Mouse (Mus musculus) limb, embryonic 15.5 days (tissue): ENCODE data around the gene Lrrc37a. TPM values are rescaled to one million over a fixed set of nuclear protein-coding genes. Genes with fewer than 3 reads are reported as not detected.
"Not testable (repeated sequence)": the region's sequence is repeated elsewhere in the genome, so short reads cannot be mapped to it uniquely, and the experiment has no call there.

Source experiments
- ATAC-seq: fragments of 200-750 bp; cut with Nextera tagmentation; 2 replicates; pipeline ENCODE4 v1.8.0; 2017; ENCODE audit warnings: low read depth, moderate TSS enrichment; ENCODE audit not compliant: insufficient number of reproducible peaks, low FRiP score, low TSS enrichment
- H3K27ac ChIP-seq: fragments of 300-500 bp; sonication (generic); 2 replicates; pipeline ENCODE4 v1.5.1; 2015; ENCODE audit warnings: moderate library complexity, mild to moderate bottlenecking, inconsistent platforms
- H3K27me3 ChIP-seq: fragments of 300-500 bp; sonication (generic); 2 replicates; pipeline ENCODE4 v1.6.1; 2015; ENCODE audit warnings: inconsistent platforms
- H3K36me3 ChIP-seq: fragments of 300-500 bp; sonication (generic); 2 replicates; pipeline ENCODE4 v1.6.1; 2015; ENCODE audit warnings: inconsistent platforms
- H3K4me1 ChIP-seq: fragments of 300-500 bp; sonication (generic); 2 replicates; pipeline ENCODE4 v1.6.1; 2015; ENCODE audit warnings: inconsistent platforms
- H3K4me2 ChIP-seq: fragments of 300-500 bp; sonication (generic); 2 replicates; pipeline ENCODE4 v1.6.1; 2015; ENCODE audit warnings: mild to moderate bottlenecking, inconsistent platforms
- H3K4me3 ChIP-seq: fragments of 300-500 bp; sonication (generic); 2 replicates; pipeline ENCODE4 v1.5.1; 2015; ENCODE audit warnings: mild to moderate bottlenecking, inconsistent platforms
- H3K9ac ChIP-seq: fragments of 300-500 bp; sonication (generic); 2 replicates; pipeline ENCODE4 v1.6.1; 2015; ENCODE audit warnings: inconsistent platforms
- H3K9me3 ChIP-seq: fragments of 300-500 bp; sonication (generic); 2 replicates; pipeline ENCODE4 v1.6.1; 2016; ENCODE audit warnings: inconsistent platforms
- WGBS: fragments of 180-500 bp; shearing (Covaris S2); methylation state at CpG from one replicate; pipeline ENCODE4 v1.1.7; 2015; 5-methylcytosine and 5-hydroxymethylcytosine counted together
- polyA plus RNA-seq: library from polyadenylated mRNA; unstranded; fragments of >200 nt; fragmentation: Nextera tagmentation; extraction: Ambion mirVana; gene quantifications from 2 replicates; pipeline ENCODE4 v1.2.1, GENCODE M21; 2015

Gene Lrrc37a
- polyA plus RNA-seq, result not detected in 2 replicates

DNA sequence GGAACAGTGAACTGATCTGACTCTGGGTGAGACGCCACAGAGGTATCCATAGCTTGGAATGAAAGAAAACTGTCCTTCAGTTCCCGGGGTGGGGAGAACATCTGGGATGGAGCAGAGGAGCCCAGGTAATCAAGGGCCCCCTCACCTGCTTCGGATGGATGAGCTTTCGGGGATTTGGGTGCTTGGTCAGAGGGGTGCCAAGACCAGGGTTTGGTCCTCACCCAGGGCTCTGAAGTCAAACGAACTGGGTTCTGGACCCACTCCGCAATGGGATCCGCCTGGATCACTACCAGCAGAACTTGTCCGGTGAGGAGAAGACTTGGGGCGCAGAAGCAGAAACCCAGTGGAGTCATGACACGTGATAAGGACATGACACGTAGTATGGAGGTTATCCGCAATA lies at the start of gene Lrrc37a:
TSS of gene Lrrc37a (minus strand) at position 101 of the 400 bp plus-strand sequence.
- Histone ChIP-seq H3K4me2 (no peak within 1 kb of the TSS), H3K27me3 (no peaks in the 10 kb centered on the region), H3K36me3 (no peaks in the 10 kb centered on the region), H3K27ac (no peak within 1 kb of the TSS), H3K9ac (no peak within 1 kb of the TSS), H3K9me3 (no peaks in the 10 kb centered on the region), H3K4me1 (no peaks in the 10 kb centered on the region), H3K4me3 (no peak within 1 kb of the TSS)
- no peak for ATAC-seq
- 89% methylated on average over 12 of the region's 12 CpGs for WGBS

DNA sequence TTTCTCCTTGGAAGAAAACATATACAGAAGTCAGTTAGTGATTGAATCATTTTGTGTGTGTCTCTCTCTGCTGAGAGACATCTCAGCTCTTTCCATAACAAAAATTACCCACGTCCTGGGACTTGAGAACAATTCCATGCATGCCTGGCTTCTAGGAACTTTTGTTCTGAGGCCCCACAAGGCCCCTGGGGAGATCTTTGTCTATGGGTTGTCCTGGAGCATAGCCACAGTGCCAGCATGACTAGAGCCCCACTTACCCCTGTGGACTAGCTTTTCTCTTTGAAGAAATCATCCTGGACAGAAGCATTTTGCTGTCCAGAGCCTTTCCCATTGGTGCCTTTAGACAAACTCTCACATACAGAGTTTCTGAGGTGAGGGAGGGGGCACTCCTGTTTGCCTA lies 30.6 kb upstream of the Lrrc37a start:
- not testable (repeated sequence) for H3K9me3 ChIP-seq, H3K4me3 ChIP-seq, H3K36me3 ChIP-seq, H3K4me1 ChIP-seq, H3K27me3 ChIP-seq, ATAC-seq, H3K27ac ChIP-seq, H3K9ac ChIP-seq, H3K4me2 ChIP-seq
- WGBS, result 39% methylated on average over 1 of the region's 1 CpGs

DNA sequence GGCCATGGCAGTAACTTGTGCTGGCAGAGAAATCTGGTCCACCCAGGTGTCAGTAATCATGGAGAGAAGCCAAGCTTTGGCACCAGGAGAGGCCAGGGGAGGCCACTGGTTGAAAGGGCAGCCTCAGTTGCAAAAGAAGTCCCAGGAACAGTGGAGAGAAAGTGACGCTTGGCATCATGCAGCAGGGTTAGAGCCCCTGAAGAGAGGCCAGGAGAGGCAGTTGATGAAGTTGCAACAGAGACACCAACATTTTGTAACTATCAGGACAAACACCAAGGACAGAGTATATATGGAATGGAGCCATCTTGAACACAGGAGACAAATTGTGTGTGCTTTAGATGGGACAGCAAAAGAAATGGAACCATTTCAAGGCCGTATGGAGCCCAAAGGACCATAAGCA lies 7.7 kb upstream of the Lrrc37a start:
- Histone ChIP-seq H3K9me3 (no peaks in the 10 kb centered on the region), H3K4me3 (no peak overlapping the region), H3K36me3 (no peaks in the 10 kb centered on the region), H3K4me2 (no peak overlapping the region), H3K27ac (no peak overlapping the region), H3K4me1 (no peaks in the 10 kb centered on the region), H3K27me3 (no peaks in the 10 kb centered on the region), H3K9ac (no peak overlapping the region)
- ATAC-seq, result no peak
- WGBS, result 73% methylated on average over 2 of the region's 2 CpGs

DNA sequence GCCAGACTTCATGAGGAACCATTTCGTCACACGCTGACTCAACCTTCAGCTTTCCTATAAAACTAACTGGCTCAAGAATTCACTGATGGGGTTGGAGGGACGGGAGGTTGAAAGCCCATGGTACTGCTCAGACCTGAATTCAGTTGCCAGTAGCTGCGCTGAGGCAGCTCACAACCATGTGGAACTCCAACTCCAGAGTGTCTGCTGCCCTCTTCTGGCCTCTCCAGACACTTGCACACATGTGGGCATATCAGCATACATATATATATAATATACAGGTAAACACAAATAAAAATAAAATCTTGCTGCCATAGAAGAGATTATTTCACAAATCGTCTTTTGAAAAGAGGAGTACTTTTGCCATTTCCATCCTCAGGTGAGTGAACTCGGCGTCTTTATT lies 40.0 kb downstream of the Lrrc37a start:
- Histone ChIP-seq H3K27ac (no peak overlapping the region), H3K4me1 (no peaks in the 10 kb centered on the region), H3K36me3 (no peaks in the 10 kb centered on the region), H3K9me3 (no peaks in the 10 kb centered on the region), H3K4me2 (no peak overlapping the region), H3K9ac (no peak overlapping the region), H3K4me3 (no peak overlapping the region), H3K27me3 (no peaks in the 10 kb centered on the region)
- 67% methylated on average over 7 of the region's 7 CpGs for WGBS
- ATAC-seq, result no peak

DNA sequence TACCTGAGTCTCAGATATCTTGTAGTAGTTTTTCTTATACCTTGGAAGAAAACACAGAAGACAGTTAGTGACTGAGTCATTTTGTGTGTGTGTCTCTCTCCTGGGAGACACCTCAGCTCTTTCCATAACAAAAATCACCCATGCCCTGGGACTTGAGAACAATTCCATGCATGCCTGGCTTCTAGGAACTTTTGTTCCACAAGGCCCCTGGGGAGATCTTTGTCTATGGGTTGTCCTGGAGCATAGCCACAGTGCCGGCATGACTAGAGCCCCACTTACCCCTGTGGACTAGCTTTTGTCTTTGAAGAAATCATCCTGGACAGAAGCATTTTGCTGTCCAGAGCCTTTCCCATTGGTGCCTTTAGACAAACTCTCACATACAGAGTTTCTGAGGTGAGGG lies 53.3 kb downstream of the Lrrc37a start:
- H3K4me3 ChIP-seq, H3K4me1 ChIP-seq, H3K4me2 ChIP-seq, H3K36me3 ChIP-seq, H3K27me3 ChIP-seq, H3K9ac ChIP-seq, H3K9me3 ChIP-seq, ATAC-seq, H3K27ac ChIP-seq: not testable (repeated sequence)
- WGBS, result 88% methylated on average over 1 of the region's 1 CpGs

DNA sequence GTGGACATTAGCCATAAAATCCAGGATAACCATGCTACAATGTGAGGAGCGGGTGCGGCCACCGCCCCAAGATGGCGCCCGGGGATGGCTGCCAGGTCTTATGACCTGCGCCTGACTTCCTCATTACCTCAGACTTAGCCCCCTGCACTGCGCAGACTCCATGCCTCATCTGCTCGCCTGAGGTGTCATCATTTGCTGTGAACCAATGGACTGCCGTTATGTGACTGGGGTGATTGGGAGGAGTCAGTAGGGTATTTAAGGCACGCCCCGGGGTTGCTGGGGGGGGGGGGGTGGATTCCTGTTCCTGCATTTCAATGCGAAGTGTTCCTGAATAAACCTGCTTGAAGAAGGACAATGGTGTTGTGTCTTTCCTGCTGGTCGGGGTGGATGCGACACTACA lies 54.7 kb downstream of the Lrrc37a start:
- not testable (repeated sequence) for H3K9ac ChIP-seq, H3K36me3 ChIP-seq, H3K4me1 ChIP-seq, H3K4me3 ChIP-seq, ATAC-seq, H3K9me3 ChIP-seq, H3K4me2 ChIP-seq, H3K27me3 ChIP-seq, H3K27ac ChIP-seq
- WGBS, result 91% methylated on average over 14 of the region's 14 CpGs

DNA sequence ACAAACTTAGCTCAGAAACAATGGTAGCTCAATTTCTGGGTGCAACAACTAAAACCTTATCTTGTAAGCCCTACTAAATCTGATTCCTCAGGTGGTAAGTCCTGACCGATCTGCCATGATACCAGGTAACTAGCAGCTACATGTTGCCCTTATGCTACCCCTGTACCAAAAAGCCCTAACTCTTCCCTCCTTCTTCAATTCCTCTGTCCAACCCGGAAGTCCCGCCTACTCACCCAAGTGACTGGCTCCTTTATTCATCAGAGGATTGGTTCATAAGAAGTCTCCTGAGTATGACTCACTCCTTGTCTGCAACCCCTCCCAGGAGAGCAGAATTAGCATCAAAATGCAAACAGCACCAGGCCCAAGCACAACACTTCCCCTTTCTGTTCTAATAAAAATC lies 60.7 kb downstream of the Lrrc37a start:
- H3K4me3 ChIP-seq, result no peak overlapping the region
- no peaks in the 10 kb centered on the region for H3K36me3 ChIP-seq
- H3K27me3 ChIP-seq, result no peaks in the 10 kb centered on the region
- no peak overlapping the region for H3K27ac ChIP-seq
- H3K4me1 ChIP-seq, result no peaks in the 10 kb centered on the region
- ATAC-seq, result no peak
- no peaks in the 10 kb centered on the region for H3K9me3 ChIP-seq
- H3K4me2 ChIP-seq, result no peak overlapping the region
- 92% methylated on average over 3 of the region's 3 CpGs for WGBS
- no peak overlapping the region for H3K9ac ChIP-seq

DNA sequence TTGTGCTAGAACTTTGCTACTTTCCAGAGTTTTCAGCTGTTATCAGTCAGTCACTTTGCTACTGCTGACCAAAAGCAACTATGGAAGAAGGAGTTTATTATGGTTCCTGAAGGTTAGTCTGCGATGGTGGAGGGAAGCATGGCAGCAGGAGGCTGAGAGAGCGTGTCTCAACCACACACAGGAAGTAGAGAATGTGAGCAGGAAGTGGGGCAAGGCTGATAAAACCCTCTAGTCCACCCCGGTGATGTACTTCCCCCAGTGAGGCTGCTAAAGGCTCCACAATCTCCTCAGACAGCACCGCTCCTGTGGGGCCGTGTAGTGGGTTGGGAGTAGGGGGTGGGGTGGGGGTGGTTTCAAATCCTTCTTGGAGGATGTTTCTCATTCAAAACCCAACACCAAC lies 68.1 kb downstream of the Lrrc37a start:
- WGBS, result 81% methylated on average over 5 of the region's 5 CpGs
- no peaks in the 10 kb centered on the region for H3K36me3 ChIP-seq
- H3K9ac ChIP-seq, result no peak overlapping the region
- no peaks in the 10 kb centered on the region for H3K4me1 ChIP-seq
- H3K4me2 ChIP-seq, result no peak overlapping the region
- H3K27me3 ChIP-seq, result no peaks in the 10 kb centered on the region
- H3K9me3 ChIP-seq, result no peaks in the 10 kb centered on the region
- H3K4me3 ChIP-seq, result no peak overlapping the region
- H3K27ac ChIP-seq, result no peak overlapping the region
- ATAC-seq, result no peak

DNA sequence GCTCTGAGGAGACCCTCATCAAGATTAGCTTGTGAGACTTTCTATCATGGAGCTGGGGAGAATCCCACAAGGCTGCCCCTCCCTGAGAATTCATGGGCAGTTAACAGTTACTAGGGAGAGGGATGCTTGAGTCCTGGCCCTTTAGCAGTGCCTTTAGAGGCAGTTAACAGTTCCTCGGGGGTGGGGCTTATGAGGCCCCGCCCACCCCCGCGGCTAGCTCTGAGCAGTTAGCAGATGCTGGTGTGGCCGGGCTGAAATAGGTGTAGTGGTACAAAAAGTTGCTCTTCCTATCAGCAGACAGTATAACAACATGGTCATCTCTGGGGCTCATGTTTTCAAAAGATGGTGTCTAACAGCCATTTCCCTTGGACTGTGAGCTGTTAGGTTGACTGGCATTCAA lies 79.4 kb downstream of the Lrrc37a start:
- Histone ChIP-seq H3K27me3 (no peaks in the 10 kb centered on the region), H3K36me3 (no peaks in the 10 kb centered on the region), H3K4me2 (no peak overlapping the region), H3K9ac (no peak overlapping the region), H3K4me1 (no peaks in the 10 kb centered on the region), H3K27ac (no peak overlapping the region), H3K4me3 (no peak overlapping the region), H3K9me3 (no peaks in the 10 kb centered on the region)
- ATAC-seq, result no peak
- WGBS, result 28% methylated on average over 5 of the region's 5 CpGs

DNA sequence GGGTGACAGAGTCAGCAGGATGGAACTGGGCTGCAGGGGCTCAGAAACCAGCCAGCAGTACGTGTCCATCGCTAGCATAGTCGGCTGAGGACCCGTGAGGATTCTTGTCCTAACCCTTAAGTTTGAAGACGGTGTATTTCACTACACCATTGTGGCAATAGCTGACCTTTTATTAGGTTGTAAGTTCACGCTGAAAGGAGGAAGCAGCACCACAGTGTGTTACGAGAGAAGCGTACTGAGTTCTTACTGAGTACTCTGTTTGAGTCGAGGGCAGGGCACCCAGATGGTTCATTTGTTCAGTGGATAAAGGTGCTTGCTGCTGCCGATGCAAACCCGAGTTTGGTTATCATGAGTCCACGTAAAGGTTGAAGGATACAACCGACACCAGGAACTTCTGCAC lies 84.7 kb downstream of the Lrrc37a start:
- Histone ChIP-seq H3K36me3 (no peaks in the 10 kb centered on the region), H3K9ac (no peak overlapping the region), H3K4me3 (no peak overlapping the region), H3K9me3 (no peaks in the 10 kb centered on the region), H3K4me2 (no peak overlapping the region), H3K27me3 (no peaks in the 10 kb centered on the region), H3K27ac (no peak overlapping the region), H3K4me1 (no peaks in the 10 kb centered on the region)
- ATAC-seq, result no peak
- WGBS, result 78% methylated on average over 13 of the region's 13 CpGs

DNA sequence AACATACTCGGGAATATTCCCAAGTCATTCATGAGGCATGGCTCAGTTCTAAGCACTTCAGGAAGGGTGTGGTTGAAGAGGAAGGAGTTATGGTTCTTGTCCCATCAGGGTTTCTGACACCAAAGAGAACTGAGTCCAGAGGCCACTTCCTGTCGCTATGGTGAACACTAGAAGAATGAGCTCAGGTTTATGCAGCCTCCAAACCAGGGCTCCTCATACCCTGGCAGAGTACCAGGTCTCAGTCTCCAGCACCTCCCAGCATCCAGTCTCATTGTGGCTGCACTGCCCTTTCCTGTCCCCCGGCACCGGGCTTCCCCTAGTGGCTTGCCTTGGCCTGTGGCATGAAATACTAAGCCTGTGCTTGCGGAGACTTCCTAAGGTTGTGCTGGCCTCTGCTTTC lies 85.2 kb downstream of the Lrrc37a start:
- Histone ChIP-seq H3K27me3 (no peaks in the 10 kb centered on the region), H3K4me2 (no peak overlapping the region), H3K9me3 (no peaks in the 10 kb centered on the region), H3K4me3 (no peak overlapping the region), H3K27ac (no peak overlapping the region), H3K4me1 (no peaks in the 10 kb centered on the region), H3K36me3 (no peaks in the 10 kb centered on the region), H3K9ac (no peak overlapping the region)
- 69% methylated on average over 5 of the region's 5 CpGs for WGBS
- no peak for ATAC-seq

DNA sequence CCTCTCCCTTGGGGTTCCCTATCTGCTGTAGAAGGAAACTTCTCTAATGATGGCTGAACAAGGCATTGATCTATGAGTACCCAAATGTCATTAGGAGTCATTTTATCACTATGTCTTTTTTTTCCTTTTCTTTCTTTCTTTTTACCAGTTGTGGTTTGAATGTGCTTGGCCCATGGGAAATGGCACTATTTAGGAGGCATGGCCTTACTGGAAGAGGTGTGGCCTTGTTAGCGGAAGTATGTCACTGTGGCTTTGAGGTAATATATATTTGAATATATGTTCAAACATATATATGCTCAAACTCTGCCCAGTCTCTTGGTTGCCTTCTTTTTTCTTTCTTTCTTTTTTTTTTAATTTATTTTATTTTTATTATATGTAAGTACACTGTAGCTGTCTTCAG lies 90.9 kb downstream of the Lrrc37a start:
- Histone ChIP-seq H3K4me1 (peaks cover 21% of the 10 kb centered on the region), H3K9ac (no peak overlapping the region), H3K4me2 (no peak overlapping the region), H3K9me3 (no peaks in the 10 kb centered on the region), H3K36me3 (no peaks in the 10 kb centered on the region), H3K27ac (no peak overlapping the region), H3K4me3 (no peak overlapping the region; the same call in 1 of the 2 replicates), H3K27me3 (no peaks in the 10 kb centered on the region)
- 90% methylated on average over 1 of the region's 1 CpGs for WGBS
- no peak for ATAC-seq

DNA sequence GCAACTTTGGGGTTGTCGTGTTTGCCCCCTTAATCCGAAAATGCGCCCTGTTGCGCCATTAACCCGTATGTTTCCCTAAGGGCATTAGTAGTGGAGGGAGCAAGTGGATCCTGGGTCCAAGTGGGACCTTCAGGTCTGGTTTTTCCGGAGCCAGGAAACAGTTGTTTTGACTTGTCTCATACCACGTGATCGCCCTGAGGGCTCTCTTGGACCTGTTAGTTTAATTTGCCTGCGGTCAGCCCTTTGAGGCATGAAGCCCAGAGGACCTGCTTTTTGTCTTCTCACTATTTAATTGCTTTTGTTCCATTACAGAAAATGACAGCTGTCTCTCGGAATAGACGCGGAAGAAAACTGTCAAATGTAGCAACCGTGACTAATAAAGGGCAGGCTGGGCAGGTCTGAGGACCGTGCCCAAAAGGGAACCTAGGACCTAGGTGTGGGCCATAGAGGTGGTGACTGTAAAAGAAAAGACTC lies 91.4 kb downstream of the Lrrc37a start:
- peak overlapping the region; percentile 39; the same call in 1 of the 2 replicates for H3K27ac ChIP-seq
- H3K4me3 ChIP-seq, result peak overlapping the region; percentile 86
- H3K9me3 ChIP-seq, result no peaks in the 10 kb centered on the region
- 3% methylated on average over 14 of the region's 14 CpGs for WGBS
- H3K4me2 ChIP-seq, result peak overlapping the region; percentile 90
- no peaks in the 10 kb centered on the region for H3K27me3 ChIP-seq
- H3K9ac ChIP-seq, result peak overlapping the region; percentile 71
- no peaks in the 10 kb centered on the region for H3K36me3 ChIP-seq
- ATAC-seq, result no peak
- peaks cover 21% of the 10 kb centered on the region for H3K4me1 ChIP-seq
